Mouse (Mus musculus) stomach, postnatal 0 days (tissue): ENCODE data around the gene Clic1. TPM values are rescaled to one million over a fixed set of nuclear protein-coding genes. Genes with fewer than 3 reads are reported as not detected.

ENCODE experiments used
- ATAC-seq: fragments of 200-750 bp; cut with Nextera tagmentation; 2 replicates; pipeline ENCODE4 v1.8.0; 2017; ENCODE audit not compliant: low FRiP score, low TSS enrichment
- DNase-seq: peaks from one replicate; pipeline ENCODE4 v3.0.0-alpha.2; 2016; ENCODE audit warnings: low spot score
- H3K27ac ChIP-seq: fragments of 300-500 bp; sonication (generic); replicated peaks from 2 replicates; pipeline ENCODE4 v1.5.1; 2014; ENCODE audit warnings: mild to moderate bottlenecking, control low read depth
- H3K27me3 ChIP-seq: fragments of 300-500 bp; sonication (generic); 2 replicates; pipeline ENCODE4 v1.6.1; 2014; ENCODE audit warnings: low read length; ENCODE audit not compliant: control insufficient read depth, insufficient read depth
- H3K36me3 ChIP-seq: fragments of 300-500 bp; sonication (generic); 2 replicates; pipeline ENCODE4 v1.6.1; 2014; ENCODE audit warnings: low read length, mixed read lengths; ENCODE audit not compliant: control insufficient read depth, insufficient read depth
- H3K4me1 ChIP-seq: fragments of 300-500 bp; sonication (generic); replicated peaks from 2 replicates; pipeline ENCODE4 v1.6.1; 2014; ENCODE audit warnings: antibody characterized with exemption; ENCODE audit not compliant: control insufficient read depth, insufficient read depth
- H3K4me2 ChIP-seq: fragments of 300-500 bp; sonication (generic); replicated peaks from 2 replicates; pipeline ENCODE4 v1.6.1; 2014; ENCODE audit warnings: low read depth, mild to moderate bottlenecking, control low read depth, moderate library complexity
- H3K4me3 ChIP-seq: fragments of 300-500 bp; sonication (generic); 2 replicates; pipeline ENCODE4 v1.5.1; 2014; ENCODE audit warnings: low read depth, low read length, control low read depth
- H3K9ac ChIP-seq: fragments of 300-500 bp; sonication (generic); 2 replicates; pipeline ENCODE4 v1.6.1; 2014; ENCODE audit warnings: mild to moderate bottlenecking, low read length, control low read depth, mixed read lengths
- H3K9me3 ChIP-seq: fragments of 300-500 bp; sonication (generic); 2 replicates; pipeline ENCODE4 v1.6.1; 2016; ENCODE audit warnings: low read length; ENCODE audit not compliant: control insufficient read depth
- CTCF ChIP-seq: IDR thresholded peaks from 2 replicates; pipeline ENCODE4 v1.5.1; 2016; ENCODE audit warnings: antibody characterized with exemption, low read depth, mild to moderate bottlenecking, moderate library complexity
- EP300 ChIP-seq: optimal IDR thresholded peaks from 2 replicates; pipeline ENCODE3; 2016; ENCODE audit warnings: antibody characterized with exemption
- WGBS: fragments of 180-500 bp; shearing (Covaris S2); extraction: QIAGEN DNeasy Blood & Tissue Kit; methylation state at CpG from one replicate; pipeline ENCODE4 v1.1.7; 2014; 5-methylcytosine and 5-hydroxymethylcytosine counted together
- polyA plus RNA-seq: library from polyadenylated mRNA; unstranded; fragments of >200 nt; fragmentation: Nextera tagmentation; extraction: Ambion mirVana; gene quantifications from 2 replicates; pipeline ENCODE4 v1.2.1, GENCODE M21; 2015

The Clic1 gene
- polyA plus RNA-seq, 1 experiment from 2014 or later, result 344 TPM

GRCm38 (mm10) chr17:35092403-35093198 lies 42.8 kb downstream of the Clic1 start:
- Histone ChIP-seq H3K27ac (no peak overlapping the region), H3K4me2 (no peak overlapping the region), H3K4me3 (no peak overlapping the region), H3K9ac (no peak overlapping the region), H3K4me1 (peaks cover 3% of the 10 kb centered on the region; the same call in 1 of the 2 replicates), H3K36me3 (peaks cover 16% of the 10 kb centered on the region), H3K9me3 (no peaks in the 10 kb centered on the region), H3K27me3 (no peaks in the 10 kb centered on the region)
- DNase-seq (no peak), ATAC-seq (no peak)
- WGBS, result 87% methylated on average over 14 of the region's 14 CpGs
- TF ChIP-seq CTCF (no peak), EP300 (no peak)

- H3K27me3 ChIP-seq, result no peaks in the 10 kb centered on the region
- H3K36me3 ChIP-seq, result peaks cover 20% of the 10 kb centered on the region
- H3K9me3 ChIP-seq, result no peaks in the 10 kb centered on the region
- ATAC-seq (no peak), DNase-seq (no peak)
- peaks cover 3% of the 10 kb centered on the region; the same call in 1 of the 2 replicates for H3K4me1 ChIP-seq
- TF ChIP-seq EP300, result no peak
- no peak for TF ChIP-seq CTCF
- no peak overlapping the region for H3K4me3 ChIP-seq
- H3K9ac ChIP-seq, result no peak overlapping the region
- no peak overlapping the region for H3K27ac ChIP-seq
- 89% methylated on average over 15 of the region's 15 CpGs for WGBS
- no peak overlapping the region for H3K4me2 ChIP-seq
Measured at GRCm38 (mm10) chr17:35094475-35095365, 45.0 kb downstream of the Clic1 start.

GRCm38 (mm10) chr17:35096597-35096996 lies 46.8 kb downstream of the Clic1 start:
- TF ChIP-seq EP300 (no peak), CTCF (no peak)
- H3K9me3 ChIP-seq, result no peaks in the 10 kb centered on the region
- H3K4me3 ChIP-seq, result no peak overlapping the region
- 89% methylated on average over 12 of the region's 12 CpGs for WGBS
- no peak overlapping the region for H3K27ac ChIP-seq
- no peak overlapping the region for H3K9ac ChIP-seq
- no peaks in the 10 kb centered on the region for H3K4me1 ChIP-seq
- H3K4me2 ChIP-seq, result no peak overlapping the region
- ATAC-seq (no peak), DNase-seq (no peak)
- H3K36me3 ChIP-seq, result peaks cover 31% of the 10 kb centered on the region
- H3K27me3 ChIP-seq, result no peaks in the 10 kb centered on the region

- TF ChIP-seq CTCF (no peak), EP300 (no peak)
- DNase-seq (no peak), ATAC-seq (no peak)
- 86% methylated on average over 12 of the region's 12 CpGs for WGBS
- H3K27me3 ChIP-seq, result no peaks in the 10 kb centered on the region
- no peaks in the 10 kb centered on the region for H3K4me1 ChIP-seq
- H3K4me3 ChIP-seq, result no peak overlapping the region
- H3K9me3 ChIP-seq, result no peaks in the 10 kb centered on the region
- H3K4me2 ChIP-seq, result no peak overlapping the region
- H3K36me3 ChIP-seq, result peaks cover 36% of the 10 kb centered on the region
- H3K27ac ChIP-seq, result no peak overlapping the region
- H3K9ac ChIP-seq, result no peak overlapping the region
Measured at GRCm38 (mm10) chr17:35097164-35097655, 47.4 kb downstream of the Clic1 start.

GRCm38 (mm10) chr17:35100196-35100765 lies 50.5 kb downstream of the Clic1 start:
- WGBS, result 51% methylated on average over 10 of the region's 10 CpGs
- DNase-seq (no peak), ATAC-seq (no peak)
- TF ChIP-seq CTCF (no peak), EP300 (no peak)
- Histone ChIP-seq H3K27me3 (no peaks in the 10 kb centered on the region), H3K4me3 (no peak overlapping the region), H3K36me3 (peaks cover 29% of the 10 kb centered on the region), H3K4me2 (no peak overlapping the region), H3K9me3 (no peaks in the 10 kb centered on the region), H3K4me1 (no peaks in the 10 kb centered on the region), H3K27ac (no peak overlapping the region), H3K9ac (no peak overlapping the region)
